In the genomic region with DNA sequence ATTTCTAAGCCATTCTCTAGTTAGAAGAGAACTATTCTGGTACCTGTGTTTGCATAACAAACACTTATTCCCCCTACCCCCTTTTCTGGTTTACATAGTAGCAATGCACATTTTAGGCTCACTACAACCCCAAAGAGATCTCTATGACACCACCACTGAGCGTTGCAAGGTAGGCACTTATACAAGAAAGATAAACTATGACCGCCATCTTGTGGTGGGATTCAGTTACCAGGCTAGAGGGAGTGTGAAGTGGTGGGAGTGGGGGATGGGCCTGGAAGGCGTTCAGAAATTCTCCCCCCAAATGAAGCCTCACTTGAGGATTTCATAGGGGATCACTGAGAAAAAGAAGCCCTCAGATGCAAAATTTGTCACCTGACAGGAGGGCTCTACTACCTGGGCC, we compare ENCODE assay signal across 8 mouse cellular contexts.
DNase-seq lines count a peak whose midpoint lies in the region; ATAC-seq lines count a peak whose summit lies in the region.

No protein-coding gene starts in this region.

- H3K4me3 ChIP-seq in kidney, embryonic 15.5 days (replicated peaks) = no peak overlapping the region
- H3K4me3 ChIP-seq in forebrain, embryonic 13.5 days = no peak overlapping the region

- H3K9me3 ChIP-seq in kidney, embryonic 15.5 days (replicated peaks) = no peaks in the 10 kb centered on the region
- H3K9me3 ChIP-seq in forebrain, embryonic 13.5 days (replicated peaks) = no peaks in the 10 kb centered on the region

- H3K27ac ChIP-seq in kidney, embryonic 15.5 days = no peak overlapping the region
- no peak overlapping the region for H3K27ac ChIP-seq in forebrain, embryonic 13.5 days

- no peak overlapping the region for H3K4me2 ChIP-seq in kidney, embryonic 15.5 days
- no peak overlapping the region for H3K4me2 ChIP-seq in forebrain, embryonic 13.5 days

- peak; percentile 21 for DNase-seq in kidney, postnatal 14 days
- DNase-seq in R1 (ENCODE audit: low read depth, low spot score) = peak; percentile 69
- DNase-seq in lung, postnatal 14 days = peak; percentile 19
- DNase-seq in thymus, postnatal 25 days = peak; percentile 33
- no peak for DNase-seq in spleen, adult 12 weeks (ENCODE audit: low spot score)
- DNase-seq in spleen, adult 18-20 months = no peak

- 23% methylated on average over 3 of the region's 3 CpGs for WGBS in kidney, embryonic 15.5 days
- 30% methylated on average over 3 of the region's 3 CpGs for WGBS in forebrain, embryonic 13.5 days

- no peak overlapping the region for H3K9ac ChIP-seq in kidney, embryonic 15.5 days
- H3K9ac ChIP-seq in forebrain, embryonic 13.5 days = no peak overlapping the region

- no peaks in the 10 kb centered on the region for H3K4me1 ChIP-seq in kidney, embryonic 15.5 days
- no peaks in the 10 kb centered on the region for H3K4me1 ChIP-seq in forebrain, embryonic 13.5 days

- ATAC-seq in kidney, embryonic 15.5 days (replicated peaks; ENCODE audit: low FRiP score) = no peak; the same call in 1 of the 2 replicates
- peak; percentile 77 for ATAC-seq in forebrain, embryonic 13.5 days

- no peaks in the 10 kb centered on the region for H3K27me3 ChIP-seq in kidney, embryonic 15.5 days
- no peaks in the 10 kb centered on the region for H3K27me3 ChIP-seq in forebrain, embryonic 13.5 days

- no peaks in the 10 kb centered on the region for H3K36me3 ChIP-seq in kidney, embryonic 15.5 days
- no peaks in the 10 kb centered on the region for H3K36me3 ChIP-seq in forebrain, embryonic 13.5 days (ENCODE audit: poor library complexity, severe bottlenecking)

Comparison
In these comparisons a context has a peak if more than half of its experiments do, and no peak if none do; other contexts are left out.
1. DNase-seq: peak in kidney, postnatal 14 days (single experiment), R1 (single experiment), lung, postnatal 14 days (single experiment) and thymus, postnatal 25 days (single experiment); none in spleen, adult 12 weeks (single experiment) and spleen, adult 18-20 months (0 of 2).